Mouse (Mus musculus) lung, postnatal 4 days (tissue): ENCODE measurements around the gene Ace3.
A peak's percentile ranks its signal among the peaks of the same experiment; 100 is the strongest.

Experiments
- DNase-seq, 2 experiments: peaks; one replicate each; pipeline ENCODE4 v3.0.0; 2021

Ace3 gene

DNA sequence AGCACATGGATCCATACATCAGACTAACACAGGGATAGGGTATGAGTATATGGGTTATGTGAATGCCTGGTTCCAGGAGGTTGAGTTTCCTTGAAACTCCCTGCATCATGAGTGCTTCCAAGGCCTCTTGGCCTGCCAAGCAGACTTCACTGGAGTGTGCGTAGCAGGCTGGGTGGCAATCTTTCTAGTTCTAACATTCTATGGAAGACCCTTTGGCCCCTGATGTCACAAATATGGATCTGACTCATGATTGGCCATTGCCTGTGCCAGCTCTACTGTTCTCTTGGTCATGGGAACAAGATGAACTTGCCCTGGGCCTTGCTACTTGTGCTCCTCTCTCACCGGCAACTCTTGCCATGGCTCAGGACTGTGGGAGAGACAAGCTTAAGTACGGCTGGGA is at the start of gene Ace3:
Ace3 (plus strand) TSS at position 301 of the 400 bp plus-strand sequence.
- DNase-seq: no peak

DNA sequence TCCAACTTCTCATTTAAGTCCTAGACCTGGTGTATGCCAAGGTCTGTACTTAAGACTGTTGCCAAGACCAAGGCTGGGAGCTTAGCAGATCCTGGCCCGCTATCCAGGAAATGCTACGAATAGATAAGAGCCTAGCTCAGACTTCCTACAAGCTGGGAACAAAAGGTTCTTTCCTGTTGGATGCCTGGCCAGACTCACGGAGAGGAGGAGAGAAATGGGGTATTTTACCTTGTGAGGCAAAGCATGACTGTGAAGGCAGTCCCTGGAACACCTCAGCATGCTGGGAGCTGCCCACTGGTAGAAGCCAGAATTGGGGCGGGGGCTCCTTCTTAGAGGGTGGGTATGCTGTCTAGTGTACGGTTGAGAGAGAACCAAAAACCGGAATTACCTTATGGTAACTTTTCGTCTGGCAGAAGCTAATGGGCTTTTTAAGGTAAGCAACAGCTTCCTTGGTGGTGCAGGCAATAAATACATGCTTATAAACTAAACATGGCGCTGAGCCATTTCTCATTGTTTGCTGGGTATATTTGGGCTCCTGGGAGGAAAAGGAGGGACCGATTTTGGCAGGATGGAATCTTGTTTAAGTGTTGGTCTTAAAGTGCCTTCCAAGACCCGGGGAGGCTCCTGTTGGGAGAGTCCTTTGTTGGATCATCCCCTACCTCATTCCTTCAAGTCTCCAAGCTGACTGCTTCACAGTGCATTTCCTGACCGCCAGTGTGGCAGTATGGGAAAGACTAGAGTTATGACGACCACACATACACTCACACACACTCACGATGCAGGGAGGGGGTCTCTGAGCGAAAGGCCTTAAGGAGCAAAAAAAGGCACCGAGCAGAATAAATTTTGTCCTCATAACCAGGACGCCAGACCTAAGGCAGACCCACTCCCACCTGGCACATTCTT is 49.5 kb upstream of the Ace3 start:
- peak; percentile 64 to 72 for DNase-seq

DNA sequence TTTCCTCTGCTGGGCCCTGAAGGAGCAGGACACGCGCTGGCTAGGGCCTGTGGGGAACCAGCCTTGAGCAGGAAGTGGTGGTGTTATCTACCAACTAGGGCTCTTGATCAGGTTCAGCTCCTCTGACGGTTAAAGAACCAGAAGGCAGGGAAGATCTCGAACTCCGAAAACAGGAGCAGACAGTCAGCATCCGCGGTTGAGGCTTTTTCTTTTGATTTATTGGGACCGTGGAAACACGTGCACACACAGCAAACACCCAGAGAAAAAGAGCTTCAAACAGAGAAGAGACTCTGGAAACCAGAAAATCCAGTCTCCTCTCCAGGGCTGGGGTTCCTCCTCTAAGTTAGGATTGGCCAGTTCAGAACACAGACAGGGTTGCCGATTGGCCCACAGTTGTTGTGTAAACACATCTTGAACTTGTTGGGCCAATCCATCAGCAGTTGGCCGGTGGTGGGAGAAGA is 47.8 kb upstream of the Ace3 start:
- DNase-seq: peak; percentile 39 to 44

DNA sequence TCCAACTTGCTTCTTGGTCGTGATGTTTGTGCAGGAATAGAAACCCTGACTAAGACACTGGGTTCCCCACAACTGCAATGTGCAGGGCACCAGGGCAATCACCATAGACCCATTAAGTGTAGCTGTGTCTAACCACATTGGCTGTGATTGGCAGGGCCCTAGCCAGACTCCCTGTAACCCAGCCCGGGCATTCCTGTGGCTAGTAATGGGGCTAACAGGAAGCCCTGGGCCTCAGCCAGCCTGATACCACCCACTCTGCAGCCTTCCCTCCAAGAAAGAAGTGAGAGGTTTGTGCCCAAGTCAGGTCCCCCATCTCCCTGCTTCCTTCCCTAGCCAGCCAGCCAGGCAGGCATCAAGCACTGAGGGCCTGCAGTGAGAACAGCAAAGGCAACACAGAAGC is 46.2 kb upstream of the Ace3 start:
- DNase-seq: no peak

DNA sequence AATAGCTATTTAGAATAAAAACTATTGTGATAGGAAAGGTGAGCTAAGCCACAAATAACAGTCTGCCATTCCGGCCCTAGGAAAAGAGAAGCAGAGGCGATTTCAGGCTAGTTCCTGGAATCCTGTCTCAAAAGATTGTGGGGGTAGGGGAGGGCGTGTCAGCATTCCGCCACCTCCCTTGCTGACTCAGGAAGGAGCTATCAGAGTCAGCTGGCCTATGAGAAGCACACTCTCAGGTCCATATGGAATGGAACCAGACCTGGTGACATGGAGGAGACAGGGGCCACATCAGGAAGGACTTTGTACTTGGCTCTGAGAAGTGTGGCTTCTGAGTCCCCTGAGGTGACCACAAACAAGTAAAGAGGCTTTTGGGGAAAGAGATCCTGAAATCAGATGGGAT is 44.0 kb upstream of the Ace3 start:
- DNase-seq: no peak

DNA sequence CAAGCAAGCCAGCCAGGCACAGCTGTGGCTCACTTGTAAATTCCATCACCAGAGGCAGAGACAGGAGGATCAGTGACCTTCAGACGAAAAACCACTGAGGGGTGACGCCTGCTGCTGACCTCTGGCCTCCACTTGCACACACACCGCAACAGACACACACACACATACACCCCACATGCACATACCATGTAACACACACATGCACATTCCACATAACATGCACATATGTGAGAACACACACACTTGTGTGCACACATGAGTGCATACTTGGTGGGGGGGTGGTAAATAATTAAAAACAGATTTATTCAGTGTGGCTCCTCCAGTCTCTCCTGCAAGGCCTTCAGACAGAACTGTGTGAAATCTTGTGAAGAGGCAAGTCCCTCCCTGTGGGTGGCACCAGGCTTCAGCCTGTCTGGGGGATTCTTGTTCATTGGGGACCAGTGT is 42.9 kb upstream of the Ace3 start:
- no peak for DNase-seq

DNA sequence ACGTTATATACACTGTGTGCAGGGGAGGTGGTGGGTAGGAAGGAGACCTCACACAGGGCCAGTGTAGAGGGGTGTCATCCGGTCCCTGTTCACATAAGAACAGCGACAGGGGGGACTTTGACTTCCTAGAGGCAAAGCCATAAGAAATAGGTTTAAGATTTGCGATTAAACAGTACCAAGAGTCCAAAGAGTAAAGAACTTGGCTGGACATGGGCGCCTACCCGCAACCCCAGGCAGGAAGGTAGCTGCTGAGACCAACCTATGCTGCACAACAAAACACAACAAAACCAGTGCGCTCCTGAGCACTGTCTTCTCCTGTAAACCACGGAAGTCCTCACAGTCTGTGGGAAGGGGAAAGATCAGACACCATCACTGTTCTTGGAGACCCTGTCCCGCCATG is 42.4 kb upstream of the Ace3 start:
- DNase-seq: no peak

DNA sequence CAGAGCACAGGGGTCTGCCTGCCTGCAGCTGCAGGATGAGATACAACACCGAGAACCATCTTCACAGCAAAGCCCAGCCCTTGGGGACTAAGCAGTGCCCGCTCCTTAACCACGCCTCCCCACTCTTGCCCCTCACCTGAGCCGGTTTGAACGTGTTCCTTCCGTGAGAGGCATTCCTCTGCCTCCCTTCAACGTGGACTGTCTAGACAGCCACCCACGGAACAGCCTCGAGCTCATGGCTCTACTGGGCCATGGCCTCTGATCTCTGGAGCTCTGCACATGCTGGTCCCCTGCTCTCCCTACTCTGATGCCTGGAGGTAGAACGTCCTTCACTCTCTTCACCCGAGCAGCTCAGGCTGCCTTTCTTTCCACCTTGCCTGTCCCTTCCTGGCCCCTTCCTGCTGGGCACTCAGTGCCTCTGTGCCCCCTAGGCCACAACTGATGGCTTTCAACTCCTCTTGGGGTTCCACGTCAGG is 41.5 kb upstream of the Ace3 start, which contains the start of gene Cyb561:
Cyb561 (minus strand) TSS at position 426 of the 476 bp plus-strand sequence.
- no peak for DNase-seq

DNA sequence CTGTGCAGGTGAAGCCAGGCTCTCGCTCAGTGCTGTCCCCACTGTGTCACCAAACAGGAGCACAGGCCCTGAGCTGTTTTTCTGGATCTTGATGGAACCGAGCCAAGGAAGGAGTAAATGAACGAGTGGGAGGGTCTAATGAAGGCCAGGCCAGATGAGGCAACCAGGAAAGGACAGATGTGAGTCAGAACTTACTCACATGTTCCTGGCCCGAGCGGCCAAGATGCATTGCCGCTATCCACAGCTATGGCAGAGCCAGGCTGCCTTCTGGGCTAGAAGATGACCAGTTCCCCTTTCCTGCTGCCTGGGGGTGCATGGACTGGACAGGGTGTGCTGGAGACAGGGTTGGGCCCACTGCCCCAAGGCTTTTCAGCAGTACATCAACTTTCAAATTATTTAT is 41.1 kb upstream of the Ace3 start:
- DNase-seq: peak in 1 of 2 experiments; percentile 49

DNA sequence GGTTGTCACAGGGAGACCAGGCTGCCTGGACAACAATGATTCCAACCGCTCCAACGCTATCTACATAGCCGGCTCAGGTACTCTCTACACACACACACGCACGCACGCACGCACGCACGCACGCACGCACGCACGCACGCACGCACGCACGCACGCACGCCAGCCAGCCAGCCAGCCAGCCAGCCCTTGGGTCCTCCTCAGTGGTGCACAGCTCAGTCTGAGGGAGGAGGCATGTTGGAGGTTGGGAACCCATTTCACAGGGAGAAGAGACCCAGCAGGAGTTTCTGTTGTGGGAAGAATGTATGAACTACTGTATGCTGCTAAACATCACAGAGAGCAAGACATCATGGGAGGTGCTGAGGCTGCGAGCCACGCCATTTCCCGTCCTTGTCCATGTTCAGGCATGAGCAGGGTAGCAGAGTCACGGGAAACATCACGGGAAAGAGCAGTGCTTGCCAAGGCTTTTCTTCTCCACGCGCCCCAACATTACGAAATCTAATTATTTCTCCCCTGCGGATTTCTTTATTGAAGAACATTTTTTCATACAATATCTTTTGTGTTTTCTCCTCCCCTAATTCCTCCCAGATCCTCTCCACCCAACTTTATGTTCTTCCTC is 38.6 kb upstream of the Ace3 start:
- no peak for DNase-seq

DNA sequence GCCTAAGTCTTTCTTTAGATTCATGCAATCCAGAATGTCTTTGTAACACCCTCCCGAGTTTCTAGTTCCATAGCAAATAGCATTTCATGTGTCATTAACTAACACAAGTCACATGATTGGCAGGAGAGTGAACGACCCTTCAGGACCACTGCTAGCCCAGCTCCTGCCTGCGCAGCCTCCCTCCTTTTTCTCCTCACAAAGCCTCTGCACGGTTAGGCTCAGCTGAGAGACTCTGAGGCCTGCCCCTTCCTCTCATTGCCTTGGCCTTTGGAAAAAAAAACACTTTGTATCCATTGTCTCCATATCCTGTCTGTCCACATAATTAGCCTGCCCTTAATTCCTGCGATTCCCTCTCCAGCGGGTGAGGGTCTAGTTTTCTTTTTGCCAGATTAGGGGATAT is 37.0 kb upstream of the Ace3 start:
- DNase-seq: no peak

DNA sequence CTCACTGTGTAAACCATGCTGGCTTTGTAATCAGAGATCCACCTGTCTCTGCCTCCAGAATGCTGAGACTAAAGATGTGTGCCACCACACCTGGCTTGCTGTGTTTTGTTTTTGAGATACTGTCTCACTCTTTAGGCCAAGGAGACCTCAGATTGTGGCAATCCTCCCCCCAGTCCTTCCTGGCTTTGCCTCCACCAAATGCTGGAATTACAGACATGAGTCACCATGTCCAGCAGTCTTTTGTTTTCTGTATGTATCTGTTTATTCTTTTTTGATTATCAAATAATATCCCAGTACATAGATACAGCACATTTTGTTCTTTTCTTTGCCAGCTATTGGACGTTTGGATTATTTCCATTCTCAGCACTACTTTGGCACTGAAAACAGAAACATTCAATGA is 35.9 kb upstream of the Ace3 start:
- DNase-seq: no peak

DNA sequence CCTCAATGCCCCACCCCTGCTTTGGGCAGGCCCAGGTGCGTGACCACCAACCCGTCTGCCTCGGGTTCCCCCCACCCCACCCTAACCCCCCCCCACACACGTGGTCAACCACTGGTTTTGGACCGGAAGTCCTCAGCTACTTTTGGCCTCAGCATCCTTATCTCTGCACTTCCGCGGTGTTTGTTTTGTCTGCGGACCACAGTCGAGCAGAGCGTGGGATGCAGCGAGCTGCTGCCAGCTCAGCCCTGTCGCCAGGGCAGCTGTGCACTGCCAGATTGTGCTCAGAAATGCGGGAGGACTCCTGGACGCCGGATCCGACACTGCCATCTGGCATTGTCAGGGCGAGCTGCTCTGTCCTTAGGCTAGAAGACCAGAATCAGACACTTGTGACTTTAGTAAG is 35.1 kb upstream of the Ace3 start:
- peak; percentile 50 to 80 for DNase-seq

DNA sequence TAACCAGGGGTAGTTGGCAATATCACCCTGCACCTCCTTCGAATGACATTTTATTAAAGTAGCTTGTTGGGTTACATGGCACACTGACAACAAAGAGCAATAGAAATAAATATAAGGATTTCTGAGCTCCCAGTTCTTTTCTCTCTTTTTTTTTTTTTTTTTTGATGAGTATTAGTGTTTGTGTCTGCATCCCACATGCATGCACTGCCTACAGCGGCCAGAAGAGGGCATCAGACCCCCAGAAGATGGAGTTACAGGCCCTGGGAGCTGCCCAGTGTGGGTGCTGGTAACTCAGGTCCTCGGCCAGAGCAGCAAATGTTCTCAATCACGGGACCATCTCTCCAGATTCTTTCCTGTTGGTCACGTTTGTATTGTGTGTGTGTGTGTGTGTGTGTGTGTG is 29.8 kb upstream of the Ace3 start:
- no peak for DNase-seq

DNA sequence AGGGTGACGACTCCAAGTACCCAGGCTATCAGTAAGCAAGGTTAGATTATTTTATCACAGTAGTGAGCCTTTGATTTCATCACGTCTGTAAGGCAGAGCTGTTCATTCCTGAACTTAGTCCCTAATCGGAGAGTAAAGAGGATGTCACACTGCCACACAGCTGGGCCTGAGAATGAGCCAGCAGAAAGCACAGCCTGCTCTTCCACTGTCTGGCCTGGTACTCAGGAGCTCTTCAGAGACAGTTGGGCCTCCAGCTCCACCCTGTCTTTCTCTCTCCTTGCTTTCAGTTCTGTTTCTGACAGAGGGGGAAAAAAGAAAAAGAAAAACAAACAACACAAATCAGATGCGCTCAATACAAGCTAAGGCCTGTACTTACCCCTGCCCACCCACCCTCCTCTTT is 28.2 kb upstream of the Ace3 start:
- no peak for DNase-seq

DNA sequence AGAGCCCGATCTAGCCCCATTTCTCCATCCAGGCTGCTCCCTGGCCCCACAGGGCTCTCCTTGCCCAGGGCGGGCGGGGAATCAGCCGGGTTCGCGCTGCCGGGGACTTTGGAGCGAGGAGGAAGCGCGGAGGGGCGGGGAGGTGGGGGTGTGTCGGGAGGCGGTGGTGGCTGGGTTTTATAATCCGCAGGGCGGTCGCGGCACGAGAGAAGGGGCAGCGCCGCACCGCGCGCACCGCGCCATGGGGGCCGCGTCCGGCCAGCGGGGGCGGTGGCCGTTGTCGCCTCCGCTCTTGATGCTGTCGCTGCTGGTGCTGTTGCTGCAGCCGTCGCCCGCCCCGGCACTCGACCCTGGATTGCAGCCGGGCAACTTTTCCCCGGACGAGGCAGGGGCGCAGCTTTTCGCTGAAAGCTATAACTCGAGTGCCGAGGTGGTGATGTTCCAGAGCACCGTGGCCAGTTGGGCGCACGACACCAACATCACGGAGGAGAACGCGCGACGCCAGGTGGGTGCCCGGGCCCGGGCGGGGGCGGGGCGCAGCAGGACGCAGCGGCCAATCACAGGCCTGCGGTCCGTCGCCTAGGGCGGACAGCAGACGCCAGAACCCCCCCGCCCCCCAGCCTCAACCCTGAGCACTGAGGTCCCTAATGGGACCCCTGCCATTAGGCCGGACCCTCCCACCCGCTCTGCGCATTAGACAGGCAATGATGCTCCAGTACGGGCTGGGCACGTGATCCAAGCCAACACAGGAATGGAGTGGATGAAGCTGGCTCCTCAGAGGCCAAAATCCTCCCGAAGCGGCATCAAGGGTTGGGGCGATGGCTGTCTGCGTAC is 26.5 kb upstream of the Ace3 start, which contains the start of gene Ace:
Ace (plus strand) TSS at position 205 of the 834 bp plus-strand sequence.
- peak; percentile 65 to 70 for DNase-seq

DNA sequence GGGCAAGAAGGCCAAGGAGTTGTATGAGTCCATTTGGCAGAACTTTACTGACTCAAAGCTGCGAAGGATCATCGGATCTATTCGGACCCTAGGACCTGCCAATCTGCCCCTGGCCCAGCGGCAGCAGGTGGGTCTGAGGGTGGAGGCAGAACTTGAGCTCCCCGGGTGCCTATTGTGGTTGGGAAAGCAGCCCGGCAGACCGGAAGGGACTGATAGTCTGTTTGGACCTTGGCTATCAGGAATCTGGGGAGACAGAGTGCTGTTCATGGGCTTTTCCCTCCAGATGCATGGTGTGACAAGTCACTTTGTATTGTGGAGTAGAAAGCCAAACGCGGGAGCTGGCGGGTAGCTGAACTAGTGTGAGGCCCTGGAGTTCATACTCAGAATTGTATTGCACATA is 25.5 kb upstream of the Ace3 start:
- peak in 1 of 2 experiments; percentile 31 for DNase-seq

DNA sequence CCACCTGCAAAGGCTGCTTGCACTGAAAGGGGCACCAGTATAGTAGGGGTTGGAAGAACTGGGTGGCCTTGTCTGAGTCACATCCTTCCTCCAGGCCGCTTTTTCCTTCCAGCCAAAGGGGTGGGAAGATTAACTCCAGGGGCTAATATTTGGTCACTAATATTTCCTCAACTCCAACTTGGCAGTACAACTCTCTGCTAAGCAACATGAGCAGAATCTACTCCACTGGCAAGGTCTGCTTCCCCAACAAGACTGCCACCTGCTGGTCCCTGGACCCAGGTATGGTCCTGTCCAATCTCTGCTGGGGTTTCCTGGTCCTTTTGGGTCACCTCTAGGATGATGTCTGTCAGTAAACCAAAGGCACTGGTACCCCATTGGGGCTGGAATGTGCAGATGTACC is 25.0 kb upstream of the Ace3 start:
- DNase-seq: peak; percentile 69 to 77

DNA sequence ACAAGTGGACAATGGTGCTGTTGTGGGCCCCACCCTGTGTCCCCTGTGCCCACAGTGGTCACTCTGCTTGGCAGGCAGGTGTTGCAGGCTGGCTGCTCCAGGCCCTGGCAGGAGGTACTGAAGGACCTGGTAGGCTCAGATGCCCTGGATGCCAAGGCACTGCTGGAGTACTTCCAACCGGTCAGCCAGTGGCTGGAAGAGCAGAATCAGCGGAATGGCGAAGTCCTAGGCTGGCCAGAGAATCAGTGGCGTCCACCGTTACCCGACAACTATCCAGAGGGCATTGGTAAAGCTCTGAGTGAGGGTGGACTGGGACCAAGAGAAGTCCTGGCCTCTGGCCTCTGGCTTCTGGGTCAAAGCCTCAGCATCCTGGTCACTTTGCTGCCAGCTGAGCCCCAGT is 19.9 kb upstream of the Ace3 start:
- no peak for DNase-seq

DNA sequence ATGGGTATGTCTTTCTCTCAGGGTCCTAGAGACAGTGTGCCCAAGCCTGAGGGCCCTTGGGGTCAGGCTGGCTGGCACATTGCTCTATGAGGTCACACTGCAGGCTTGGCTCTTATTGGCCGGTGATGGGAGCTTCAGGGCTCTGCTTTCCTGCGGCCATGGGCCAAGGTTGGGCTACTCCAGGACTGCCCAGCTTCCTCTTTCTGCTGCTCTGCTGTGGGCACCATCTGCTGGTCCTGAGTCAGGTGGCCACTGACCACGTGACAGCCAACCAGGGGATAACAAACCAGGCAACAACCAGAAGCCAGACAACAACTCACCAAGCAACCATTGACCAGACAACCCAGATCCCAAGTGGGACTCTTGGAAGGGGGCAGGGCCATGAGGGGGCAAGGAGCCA is 19.4 kb upstream of the Ace3 start:
- no peak for DNase-seq

DNA sequence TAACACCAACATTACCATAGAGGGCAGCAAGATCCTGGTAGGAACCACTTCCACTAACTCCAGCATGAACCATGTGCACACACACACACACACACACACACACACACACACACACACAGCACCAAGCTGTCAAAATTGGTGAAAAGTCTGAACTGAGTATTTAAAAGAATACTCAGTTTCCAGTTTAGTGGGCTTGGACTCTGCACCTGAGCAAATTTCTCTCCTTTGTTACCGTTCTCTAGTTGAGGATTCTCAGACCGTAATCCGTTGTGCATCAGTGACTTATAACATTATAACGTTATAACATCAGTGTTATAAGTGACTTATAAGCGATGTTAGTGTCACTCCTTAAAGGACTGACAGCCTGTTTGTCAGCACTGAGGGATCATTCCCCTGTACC is 18.8 kb upstream of the Ace3 start:
- no peak for DNase-seq

DNA sequence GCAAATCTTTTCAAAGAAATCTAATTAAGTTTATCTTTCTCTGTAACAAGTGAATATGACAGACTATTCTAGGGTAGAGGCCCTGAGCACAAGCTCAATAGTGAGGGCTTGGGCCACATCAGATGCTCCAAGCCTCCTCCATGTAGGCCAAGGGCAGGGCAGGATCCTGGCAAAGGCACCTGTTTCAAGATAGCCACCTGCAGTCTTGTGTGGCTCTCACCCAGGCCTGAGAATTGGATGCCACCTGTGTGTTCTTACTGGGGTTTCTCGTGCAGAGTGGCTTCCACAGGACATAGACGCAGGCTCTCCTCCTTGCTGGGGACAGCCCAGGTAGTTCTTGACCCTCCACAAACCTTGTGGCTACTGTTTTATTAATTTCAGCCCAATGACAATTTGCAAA is 16.2 kb upstream of the Ace3 start:
- DNase-seq: no peak

DNA sequence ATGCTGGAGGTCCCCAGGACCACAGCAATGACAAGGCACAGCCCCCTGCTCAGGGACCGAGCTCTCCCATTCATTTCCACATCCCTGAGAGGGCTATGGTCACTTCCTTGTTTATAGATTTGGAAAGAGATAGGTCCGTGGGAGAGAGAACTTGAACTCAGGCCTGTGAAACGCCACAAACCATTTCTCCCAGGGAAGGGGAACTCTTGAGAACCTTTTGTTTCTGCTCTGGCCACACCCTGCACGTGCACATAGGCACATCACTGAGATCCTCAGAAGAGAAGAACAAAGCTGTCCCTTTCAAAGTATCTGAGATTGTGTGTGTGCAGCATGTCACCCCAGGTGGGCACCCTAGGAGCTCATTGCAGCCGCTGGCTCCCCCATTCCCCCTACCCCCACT is 15.8 kb upstream of the Ace3 start:
- DNase-seq: no peak
